Mouse (Mus musculus): Measurements from ENCODE around the gene Ackr3. TPM values are rescaled to one million over a fixed set of nuclear protein-coding genes. Genes with fewer than 3 reads are reported as not detected.
A peak's percentile ranks its signal among the peaks of the same experiment; 100 is the strongest.

The Ackr3 gene
- polyA plus RNA-seq, 1 experiment from 2014 or later, result 52.6 TPM

DNA sequence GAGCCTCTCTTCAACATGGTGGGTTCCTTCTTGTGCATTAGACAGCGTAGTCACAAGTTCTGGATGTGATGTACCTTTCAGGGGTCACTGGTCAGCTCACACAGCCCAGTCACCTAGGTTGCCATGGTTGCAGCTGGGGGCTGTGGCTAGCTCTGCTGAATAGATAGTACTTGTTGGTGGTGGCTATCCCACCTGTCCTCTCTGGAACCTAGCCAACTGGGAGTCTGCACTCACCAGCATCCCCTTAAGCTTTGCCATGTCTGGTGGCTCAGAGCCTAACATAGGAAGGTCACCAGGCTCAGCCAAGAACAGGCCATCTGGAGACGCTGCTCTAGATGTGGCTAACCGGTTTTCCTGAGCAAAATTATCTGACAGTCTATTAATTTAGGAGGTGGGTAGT lies 47.4 kb downstream of the Ackr3 start:
- no peak overlapping the region for H3K4me3 ChIP-seq (replicated peaks; ENCODE audit: low read depth, low read length)
- no peak overlapping the region for H3K27ac ChIP-seq
- H3K9me3 ChIP-seq (replicated peaks; ENCODE audit: low read length), result no peaks in the 10 kb centered on the region
- no peaks in the 10 kb centered on the region for H3K27me3 ChIP-seq (ENCODE audit: insufficient read depth, low read length)
- no peak for TF ChIP-seq CTCF (IDR thresholded peaks at IDR 0.05; ENCODE audit: low read depth)
- no peaks in the 10 kb centered on the region for H3K36me3 ChIP-seq (ENCODE audit: insufficient read depth, low read length)
- no peak overlapping the region for H3K4me2 ChIP-seq (ENCODE audit: low read length)
- 51% methylated on average over 3 of the region's 3 CpGs for WGBS
- H3K4me1 ChIP-seq (replicated peaks; ENCODE audit: insufficient read depth, low read length), result peaks cover 4% of the 10 kb centered on the region; the same call in 1 of the 2 replicates
- no peak overlapping the region for H3K9ac ChIP-seq (ENCODE audit: low read depth, low read length)
- DNase-seq (ENCODE audit: low spot score), result peak; percentile 15
- ATAC-seq (replicated peaks; ENCODE audit: low FRiP score, low read depth), result no peak; the same call in 1 of the 2 replicates

DNA sequence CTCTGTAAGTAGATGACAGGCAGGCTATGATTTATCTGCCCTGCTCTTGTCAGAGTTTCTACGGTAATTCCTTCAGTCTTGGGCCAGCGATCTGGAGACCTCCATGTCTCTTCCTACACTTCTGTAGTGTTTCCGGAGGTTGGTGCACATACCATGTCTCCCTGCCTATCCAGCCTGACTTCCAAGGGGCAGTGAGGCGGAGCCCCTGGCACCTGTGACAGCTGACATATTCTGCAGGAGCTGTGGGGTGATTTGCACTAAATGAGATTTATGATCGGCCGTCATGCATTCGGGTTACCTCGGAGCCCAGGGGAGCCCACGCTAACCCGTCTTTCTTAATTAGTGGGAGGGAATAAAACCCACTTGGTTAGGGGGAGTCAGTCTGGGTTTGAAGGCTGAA lies 49.7 kb downstream of the Ackr3 start:
- Histone ChIP-seq H3K9me3 (replicated peaks; ENCODE audit: low read length) (no peaks in the 10 kb centered on the region), H3K27me3 (ENCODE audit: insufficient read depth, low read length) (no peaks in the 10 kb centered on the region), H3K27ac (no peak overlapping the region), H3K4me3 (replicated peaks; ENCODE audit: low read depth, low read length) (no peak overlapping the region), H3K4me2 (ENCODE audit: low read length) (no peak overlapping the region), H3K4me1 (replicated peaks; ENCODE audit: insufficient read depth, low read length) (peaks cover 4% of the 10 kb centered on the region; the same call in 1 of the 2 replicates), H3K36me3 (ENCODE audit: insufficient read depth, low read length) (no peaks in the 10 kb centered on the region), H3K9ac (ENCODE audit: low read depth, low read length) (no peak overlapping the region)
- TF ChIP-seq CTCF (IDR thresholded peaks at IDR 0.05; ENCODE audit: low read depth), result no peak
- WGBS, result 31% methylated on average over 10 of the region's 10 CpGs
- peak; percentile 62 for DNase-seq (ENCODE audit: low spot score)
- peak; percentile 73; the same call in 1 of the 2 replicates for ATAC-seq (replicated peaks; ENCODE audit: low FRiP score, low read depth)

- H3K4me3 ChIP-seq (replicated peaks; ENCODE audit: low read depth, low read length), result no peak overlapping the region
- ATAC-seq (replicated peaks; ENCODE audit: low FRiP score, low read depth) (no peak), DNase-seq (ENCODE audit: low spot score) (no peak)
- H3K36me3 ChIP-seq (ENCODE audit: insufficient read depth, low read length), result no peaks in the 10 kb centered on the region
- H3K9me3 ChIP-seq (replicated peaks; ENCODE audit: low read length), result no peaks in the 10 kb centered on the region
- H3K27ac ChIP-seq, result no peak overlapping the region
- TF ChIP-seq CTCF (IDR thresholded peaks at IDR 0.05; ENCODE audit: low read depth), result no peak
- 82% methylated on average over 11 of the region's 11 CpGs for WGBS
- H3K9ac ChIP-seq (ENCODE audit: low read depth, low read length), result no peak overlapping the region
- no peaks in the 10 kb centered on the region; the same call in 1 of the 2 replicates for H3K4me1 ChIP-seq (replicated peaks; ENCODE audit: insufficient read depth, low read length)
- H3K4me2 ChIP-seq (ENCODE audit: low read length), result no peak overlapping the region
- H3K27me3 ChIP-seq (ENCODE audit: insufficient read depth, low read length), result no peaks in the 10 kb centered on the region
Observed at GRCm38 (mm10) chr1:90258253-90258887, 54.6 kb downstream of the Ackr3 start.

DNA sequence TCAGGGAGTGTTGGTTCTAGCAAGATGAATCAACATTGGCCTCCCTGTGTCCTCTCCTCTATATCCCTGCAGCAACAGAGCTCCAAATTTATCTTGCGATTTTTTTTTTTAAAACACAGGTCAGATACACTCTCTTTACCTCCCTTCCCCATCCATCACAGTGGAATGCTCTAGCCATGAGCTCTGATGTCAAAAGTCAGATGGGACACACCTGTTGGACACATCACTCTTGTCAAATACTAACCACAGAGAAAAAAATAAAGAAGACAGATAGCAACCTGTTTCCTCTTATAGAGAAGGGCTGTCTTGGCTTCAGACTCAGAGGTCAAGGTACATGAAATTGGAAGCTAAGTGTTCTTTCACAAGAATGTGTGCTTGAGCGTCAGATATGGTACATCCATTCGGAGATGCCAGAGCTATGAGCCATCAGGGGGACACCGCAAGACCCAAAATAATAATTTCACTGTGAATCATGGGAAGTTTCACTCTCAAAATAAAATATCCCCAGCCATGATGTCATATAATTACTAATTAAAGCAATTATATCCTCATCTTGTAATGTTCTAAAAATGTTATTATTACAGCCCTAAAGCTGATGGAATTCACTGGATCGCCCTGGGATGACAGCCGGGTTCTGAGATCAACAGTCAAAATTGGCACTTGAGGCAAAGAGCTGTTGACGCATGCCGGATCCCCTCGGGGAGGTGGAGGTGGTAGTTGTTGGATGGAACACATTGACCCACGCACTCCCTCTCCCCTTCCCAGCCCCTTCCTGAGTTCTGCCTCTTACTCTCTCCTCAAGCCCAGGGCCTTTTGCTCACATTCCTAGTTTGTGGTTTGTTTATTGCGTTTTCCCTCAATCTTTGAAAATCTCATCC lies 57.2 kb downstream of the Ackr3 start:
- WGBS, result 77% methylated on average over 11 of the region's 11 CpGs
- Histone ChIP-seq H3K36me3 (ENCODE audit: insufficient read depth, low read length) (no peaks in the 10 kb centered on the region), H3K9me3 (replicated peaks; ENCODE audit: low read length) (no peaks in the 10 kb centered on the region), H3K4me1 (replicated peaks; ENCODE audit: insufficient read depth, low read length) (no peaks in the 10 kb centered on the region), H3K27me3 (ENCODE audit: insufficient read depth, low read length) (no peaks in the 10 kb centered on the region), H3K4me2 (ENCODE audit: low read length) (no peak overlapping the region), H3K4me3 (replicated peaks; ENCODE audit: low read depth, low read length) (no peak overlapping the region), H3K9ac (ENCODE audit: low read depth, low read length) (no peak overlapping the region), H3K27ac (no peak overlapping the region)
- ATAC-seq (replicated peaks; ENCODE audit: low FRiP score, low read depth) (no peak), DNase-seq (ENCODE audit: low spot score) (no peak)
- TF ChIP-seq CTCF (IDR thresholded peaks at IDR 0.05; ENCODE audit: low read depth), result no peak

DNA sequence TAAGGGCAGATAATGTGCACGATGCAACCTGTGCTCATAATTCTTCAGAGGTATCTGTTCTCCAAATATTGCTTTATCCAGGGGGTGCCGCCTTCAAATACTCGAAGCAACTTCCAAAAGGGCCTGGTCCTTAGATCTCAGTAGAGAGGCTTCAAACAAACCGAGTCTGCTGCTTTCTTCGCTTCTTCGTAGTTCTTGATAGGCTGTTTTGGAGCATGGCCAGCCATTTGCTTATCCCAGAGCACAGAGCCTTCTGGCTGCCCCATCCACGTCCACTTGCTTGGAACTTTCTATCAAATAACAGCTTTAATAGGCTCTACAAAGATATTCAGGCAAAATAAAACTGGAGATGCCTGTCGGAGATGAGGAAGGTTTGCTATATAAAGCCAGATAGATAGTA lies 58.6 kb downstream of the Ackr3 start:
- H3K36me3 ChIP-seq (ENCODE audit: insufficient read depth, low read length), result no peaks in the 10 kb centered on the region
- H3K27ac ChIP-seq, result no peak overlapping the region
- DNase-seq (ENCODE audit: low spot score), result peak; percentile 24
- no peaks in the 10 kb centered on the region for H3K4me1 ChIP-seq (replicated peaks; ENCODE audit: insufficient read depth, low read length)
- no peaks in the 10 kb centered on the region for H3K27me3 ChIP-seq (ENCODE audit: insufficient read depth, low read length)
- no peak for TF ChIP-seq CTCF (IDR thresholded peaks at IDR 0.05; ENCODE audit: low read depth)
- no peak for ATAC-seq (replicated peaks; ENCODE audit: low FRiP score, low read depth)
- WGBS, result 53% methylated on average over 8 of the region's 8 CpGs
- no peak overlapping the region for H3K9ac ChIP-seq (ENCODE audit: low read depth, low read length)
- H3K4me2 ChIP-seq (ENCODE audit: low read length), result no peak overlapping the region
- no peaks in the 10 kb centered on the region for H3K9me3 ChIP-seq (replicated peaks; ENCODE audit: low read length)
- no peak overlapping the region for H3K4me3 ChIP-seq (replicated peaks; ENCODE audit: low read depth, low read length)

Other genes with a start within 250 kb of the Ackr3 start
- not detected in 2 replicates for gene Asb18, start 189.3 kb upstream of the Ackr3 start, polyA plus RNA-seq (2015; fragmentation: Nextera tagmentation; extraction: Ambion mirVana)
- gene Iqca, start 50.6 kb upstream of the Ackr3 start, polyA plus RNA-seq (2015; fragmentation: Nextera tagmentation; extraction: Ambion mirVana), result 0.09 TPM in 1 of 2 replicates, not detected in the other

Measured in kidney, postnatal 0 days (tissue).